Mouse (Mus musculus) T-helper 17 cell (primary cell): ENCODE measurements at regions not wholly inside any gene's neighbourhood (a gene's known extent, or its start where the extent isn't known, plus 50 kb on each side); places are given as distances from the start of the nearest gene placed in this dataset.

Experiments
- in situ Hi-C, 2 experiments: fragments of 300-600 bp; cut with MboI, MseI; formaldehyde crosslinking; loops; 1 replicate in 1 of 2; 2 replicates in 1 of 2; pipeline ENCODE4 v1.15.1; 2025; ENCODE audit warnings: high pct_unique_total_duplicates in 2 of 2

DNA sequence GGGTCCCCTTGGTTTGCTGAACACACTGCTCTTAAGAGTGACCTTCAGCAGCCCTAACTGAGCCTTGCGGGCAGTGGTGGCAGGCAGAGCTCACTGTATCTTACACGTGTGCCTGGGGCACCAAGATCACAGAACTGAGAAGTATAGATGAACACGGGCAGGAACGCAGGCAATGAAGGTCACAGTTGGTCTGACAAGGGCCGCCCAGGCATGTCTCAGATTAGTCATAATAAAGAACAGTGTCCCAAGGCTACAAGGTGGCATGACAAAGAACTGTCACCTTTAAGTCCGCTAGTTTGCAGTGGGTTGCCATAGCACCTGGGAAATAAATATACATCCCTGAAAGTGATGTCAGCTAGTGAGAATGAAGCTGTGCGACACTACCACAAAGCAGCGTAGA lies 215.9 kb upstream of the A230072I06Rik start:
- in situ Hi-C loops = no loop called here

DNA sequence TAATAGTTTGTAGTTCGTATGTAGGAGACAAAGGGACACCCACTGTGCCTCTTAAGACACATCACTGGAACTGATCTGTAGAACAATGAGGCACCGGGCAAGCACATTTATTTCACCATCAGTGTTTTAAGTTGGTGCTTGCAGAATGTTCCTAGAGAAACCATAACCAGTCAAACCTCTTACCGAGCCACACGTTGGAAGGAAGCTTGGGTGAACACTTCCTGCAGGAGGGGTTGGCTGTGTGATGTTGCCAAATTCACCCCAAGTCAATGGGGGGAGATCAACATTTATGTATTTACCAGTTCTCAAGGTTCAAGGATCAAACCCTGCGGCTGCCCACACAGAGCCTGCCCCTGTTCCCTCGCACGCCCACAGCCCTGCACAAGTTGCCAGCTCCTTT lies 214.0 kb upstream of the A230072I06Rik start:
- in situ Hi-C loops = no loop called here

DNA sequence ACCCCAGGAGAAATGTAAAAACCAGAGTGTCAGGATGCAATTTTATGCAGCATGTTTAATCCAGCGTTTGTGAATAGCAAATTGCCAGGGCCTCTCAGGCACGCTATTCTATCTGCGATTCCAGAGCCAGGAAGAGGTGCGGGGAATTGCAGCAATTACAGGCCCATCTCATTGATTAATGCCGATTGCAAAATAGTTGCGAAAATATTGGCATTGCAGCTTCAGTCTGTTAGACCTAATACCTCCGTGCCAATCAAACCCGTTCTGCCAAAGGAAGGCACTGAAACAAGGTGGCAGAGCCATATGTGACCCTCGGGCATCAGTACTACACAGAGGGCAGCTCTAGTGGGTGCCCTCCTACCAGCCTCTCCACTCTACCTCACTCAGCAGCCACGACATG lies 212.2 kb upstream of the A230072I06Rik start:
- in situ Hi-C loops = no loop called here

DNA sequence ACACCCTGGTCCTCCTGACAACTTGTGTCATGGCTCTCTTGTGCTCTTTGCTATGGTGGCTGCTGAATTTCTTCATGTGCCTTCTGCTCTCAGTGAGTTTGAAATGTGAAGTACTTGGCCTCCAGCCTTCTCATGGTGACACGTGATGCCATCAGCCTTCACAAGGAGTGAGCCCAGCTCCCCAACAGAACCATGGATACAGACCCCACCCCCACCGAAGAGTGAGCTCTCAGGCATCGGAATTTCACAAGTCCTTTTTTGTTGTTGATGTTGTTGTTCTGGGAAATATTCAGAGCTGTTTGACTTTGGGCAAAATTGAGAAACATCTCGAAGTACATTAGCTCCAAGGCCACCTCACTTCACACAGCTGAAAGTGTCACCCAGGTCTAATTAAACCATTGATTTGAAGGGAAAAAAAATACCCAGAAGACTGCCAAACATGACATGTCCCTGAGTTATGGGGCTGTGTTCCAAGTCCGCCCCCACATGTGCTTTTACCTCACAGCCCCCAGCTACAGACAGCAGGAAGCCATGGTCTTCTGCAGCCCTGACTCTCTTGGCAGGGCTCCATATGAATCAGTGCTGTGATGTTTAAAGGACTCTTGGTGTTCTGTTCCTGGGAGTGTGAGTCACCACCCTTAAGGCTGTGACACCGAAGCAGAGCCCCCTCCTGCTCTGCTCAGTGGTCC lies 205.2 kb upstream of the A230072I06Rik start:
- in situ Hi-C loops = no loop called here

DNA sequence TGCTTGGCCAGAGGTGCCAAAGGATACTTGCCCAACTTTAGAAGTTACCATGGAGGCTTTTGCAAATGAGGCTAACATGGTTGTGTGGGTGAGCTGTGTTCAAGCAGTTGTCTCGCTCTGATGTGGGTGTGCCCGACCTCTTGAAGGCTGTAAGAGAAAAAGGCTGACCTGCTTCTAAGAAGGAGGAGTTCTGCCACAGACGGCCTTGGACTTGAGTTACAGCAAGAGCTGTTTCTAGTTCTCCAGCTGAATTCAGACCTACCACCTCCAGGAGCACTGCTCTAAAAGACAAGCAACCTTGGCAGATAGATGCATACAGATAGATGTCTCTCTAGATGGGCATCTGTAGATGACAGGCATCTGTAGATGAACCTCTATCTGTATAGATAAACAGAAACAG lies 202.7 kb upstream of the A230072I06Rik start:
- in situ Hi-C loops = no loop called here

DNA sequence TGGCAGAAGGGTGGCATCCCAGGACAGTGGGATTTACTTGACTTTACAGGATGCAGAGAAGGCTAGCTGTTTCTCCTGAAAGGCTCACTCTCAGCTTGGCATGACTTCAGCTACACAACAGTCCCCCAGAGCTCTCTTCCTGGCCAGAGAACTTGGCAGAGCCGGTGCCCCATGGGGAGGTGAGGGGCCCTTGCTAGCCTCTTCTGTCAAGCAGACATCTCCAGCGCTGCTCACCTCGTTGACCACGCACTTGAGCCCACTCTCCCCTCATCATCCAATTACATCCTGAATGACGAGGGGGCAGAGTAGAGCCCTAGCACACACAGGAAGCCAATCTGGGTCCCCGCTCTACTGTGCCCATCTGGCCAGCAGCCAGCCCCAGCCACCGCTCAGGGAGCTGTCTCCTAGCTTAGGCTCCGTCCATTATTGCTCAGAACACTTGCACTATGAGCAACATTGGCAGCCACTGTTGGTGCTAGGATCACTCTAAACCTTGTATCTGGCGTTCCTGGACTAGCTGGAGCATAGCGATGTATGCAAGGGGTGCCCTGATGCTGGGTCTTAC lies 201.7 kb upstream of the A230072I06Rik start:
- in situ Hi-C loops = no loop called here

DNA sequence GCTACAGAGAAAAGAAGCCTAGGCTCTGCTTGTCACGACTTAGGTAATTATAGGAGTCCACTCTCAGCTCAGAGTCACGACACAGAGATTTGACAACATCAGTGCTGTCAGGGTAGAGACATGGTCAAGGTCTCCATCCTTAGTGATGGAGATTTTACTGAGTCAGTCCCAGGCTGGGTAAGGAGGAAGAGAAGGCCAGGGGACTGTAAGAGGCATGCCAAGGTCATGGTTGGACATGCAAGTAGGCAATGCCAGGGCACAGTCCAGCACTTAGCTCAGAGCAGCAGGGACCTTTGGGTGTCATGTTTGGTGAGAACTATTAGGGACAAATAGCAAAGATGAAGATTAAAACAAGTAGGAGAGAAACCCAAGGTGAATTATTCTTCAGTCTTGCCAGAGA lies 200.7 kb upstream of the A230072I06Rik start:
- in situ Hi-C loops = no loop called here

DNA sequence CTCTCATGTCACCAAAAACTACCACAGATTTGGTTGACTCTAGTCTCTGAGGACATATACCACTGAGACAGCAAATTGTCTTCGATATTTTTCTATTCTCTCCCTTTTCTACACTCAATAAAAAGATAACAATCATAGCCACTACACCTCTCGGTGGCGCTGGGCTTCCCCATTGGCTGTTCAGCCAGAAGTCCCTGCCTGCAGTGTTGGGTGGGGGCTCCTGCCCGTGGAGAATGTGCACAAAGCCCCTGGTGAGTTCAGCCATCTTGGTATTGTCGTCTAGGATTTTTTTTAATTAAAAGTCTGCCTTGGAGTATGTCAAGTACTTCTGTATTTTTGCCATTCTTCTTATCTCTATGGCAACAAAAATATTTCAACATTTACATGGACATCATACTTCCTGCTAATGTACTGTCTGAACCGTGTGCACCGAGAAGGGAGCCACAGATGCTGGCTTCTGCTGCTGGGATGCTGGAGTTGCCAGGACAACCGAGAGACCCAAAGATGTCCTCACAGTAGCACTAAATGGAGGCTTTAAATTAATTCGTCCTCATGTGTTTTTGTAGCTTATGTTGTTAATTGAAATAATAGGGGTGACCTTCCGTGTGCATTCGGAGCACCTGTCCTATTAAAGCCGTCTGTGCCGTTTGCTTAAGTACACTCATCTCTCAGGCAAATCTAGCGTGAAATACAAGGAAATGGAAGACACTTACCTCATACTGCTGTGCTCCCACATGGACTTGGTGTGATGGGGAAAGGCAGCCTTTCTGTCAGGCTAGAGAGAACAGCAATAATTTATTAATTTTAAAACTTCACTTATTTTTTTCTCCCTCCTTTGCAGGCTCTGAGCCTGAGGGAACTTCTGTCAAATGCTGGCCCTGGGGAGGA lies 199.7 kb upstream of the A230072I06Rik start:
- in situ Hi-C loops = no loop called here

DNA sequence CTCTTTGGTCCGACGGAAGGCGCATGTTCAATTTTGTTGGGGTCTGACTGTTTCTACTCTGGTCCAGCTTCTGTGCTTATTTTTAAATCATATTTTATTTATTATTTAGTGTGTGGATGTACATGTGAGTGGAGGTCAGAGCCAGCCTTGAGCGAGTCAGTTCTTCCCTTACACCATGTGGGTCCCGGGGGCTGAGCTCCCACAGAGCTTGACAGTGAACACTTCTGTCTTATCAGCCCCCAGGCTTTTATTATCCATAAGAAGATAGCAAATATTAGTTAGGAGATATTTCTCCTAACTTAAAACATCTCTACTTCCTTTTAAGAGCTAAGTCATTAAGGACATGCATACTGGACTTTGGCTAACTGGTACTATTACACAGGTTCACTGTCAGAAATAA lies 197.1 kb upstream of the A230072I06Rik start:
- in situ Hi-C loops = no loop called here

DNA sequence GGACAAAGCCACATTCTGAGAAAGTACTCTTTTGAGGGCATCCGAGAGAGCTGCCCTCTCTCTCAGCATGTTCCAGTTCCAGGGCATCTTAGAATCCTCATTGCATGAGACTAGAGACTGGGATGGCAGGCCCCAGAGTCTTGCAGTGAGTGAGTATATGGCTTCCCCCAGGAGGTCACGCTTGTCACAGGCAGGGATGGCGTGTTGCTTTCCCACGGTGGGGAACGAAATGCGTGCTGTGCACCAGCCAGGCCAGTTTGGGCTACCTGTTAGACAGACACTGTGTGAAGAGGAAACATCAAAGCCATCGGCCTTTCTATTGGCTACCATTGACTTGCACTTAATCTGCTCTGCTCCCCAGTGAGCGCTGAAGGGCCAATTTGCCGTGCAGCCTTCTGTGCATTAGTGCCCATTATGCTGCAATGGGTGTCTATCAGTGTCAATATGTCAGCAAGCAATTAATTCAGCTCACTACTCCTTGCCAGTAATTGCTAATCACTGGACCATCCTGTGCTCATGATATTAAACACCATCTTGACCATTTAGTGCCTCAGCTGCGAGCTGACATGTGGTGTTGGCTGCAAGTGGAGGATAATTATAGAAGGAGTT lies 191.3 kb upstream of the A230072I06Rik start:
- in situ Hi-C loops = no loop called here

DNA sequence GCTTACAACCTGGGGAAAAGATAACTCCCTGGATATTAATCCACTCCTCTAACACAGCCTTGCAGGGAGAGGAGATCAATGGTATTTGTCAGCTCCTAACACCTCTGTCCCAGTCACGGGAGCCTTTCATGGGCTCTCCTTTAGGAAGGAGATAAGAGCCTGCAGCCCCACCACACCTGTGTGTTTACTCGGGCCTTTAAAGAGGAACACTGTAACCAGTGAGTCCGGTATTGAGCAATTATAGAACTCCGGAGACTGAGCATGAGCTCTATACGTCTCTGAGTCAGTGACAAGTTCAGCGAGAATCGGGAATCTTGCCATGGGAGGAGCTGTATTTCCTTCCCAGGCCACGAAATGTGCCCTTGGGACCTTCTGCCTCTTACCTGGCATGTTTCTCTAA lies 178.5 kb upstream of the A230072I06Rik start:
- in situ Hi-C loops = loop anchor here in 1 of 2 experiments (25.0 kb wide), 1 partner anchor 1162 kb away; the partner anchor contains the start of gene Adprhl1

DNA sequence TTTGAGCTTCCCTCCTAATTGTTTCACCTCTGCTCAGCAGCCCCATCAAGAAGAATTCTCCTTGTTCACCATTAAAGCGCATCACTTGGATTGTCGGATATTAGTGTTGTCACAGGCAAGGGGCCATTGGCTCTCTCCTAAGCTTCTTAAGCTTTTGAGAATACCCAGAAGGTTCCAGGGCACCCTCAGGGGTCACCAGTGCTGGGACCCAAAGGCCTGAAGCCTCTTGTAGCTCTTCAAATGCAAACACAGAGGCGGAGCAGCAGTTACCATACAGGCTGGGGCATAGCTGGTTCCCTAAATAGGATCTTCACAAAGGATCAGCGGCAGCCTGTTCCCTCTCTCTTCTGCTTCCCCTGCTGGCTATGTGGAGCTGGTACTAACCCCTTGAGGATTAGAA lies 175.3 kb upstream of the A230072I06Rik start:
- in situ Hi-C loops = loop anchor here in 1 of 2 experiments (25.0 kb wide), 1 partner anchor 1159 kb away; the partner anchor contains the start of gene Adprhl1

DNA sequence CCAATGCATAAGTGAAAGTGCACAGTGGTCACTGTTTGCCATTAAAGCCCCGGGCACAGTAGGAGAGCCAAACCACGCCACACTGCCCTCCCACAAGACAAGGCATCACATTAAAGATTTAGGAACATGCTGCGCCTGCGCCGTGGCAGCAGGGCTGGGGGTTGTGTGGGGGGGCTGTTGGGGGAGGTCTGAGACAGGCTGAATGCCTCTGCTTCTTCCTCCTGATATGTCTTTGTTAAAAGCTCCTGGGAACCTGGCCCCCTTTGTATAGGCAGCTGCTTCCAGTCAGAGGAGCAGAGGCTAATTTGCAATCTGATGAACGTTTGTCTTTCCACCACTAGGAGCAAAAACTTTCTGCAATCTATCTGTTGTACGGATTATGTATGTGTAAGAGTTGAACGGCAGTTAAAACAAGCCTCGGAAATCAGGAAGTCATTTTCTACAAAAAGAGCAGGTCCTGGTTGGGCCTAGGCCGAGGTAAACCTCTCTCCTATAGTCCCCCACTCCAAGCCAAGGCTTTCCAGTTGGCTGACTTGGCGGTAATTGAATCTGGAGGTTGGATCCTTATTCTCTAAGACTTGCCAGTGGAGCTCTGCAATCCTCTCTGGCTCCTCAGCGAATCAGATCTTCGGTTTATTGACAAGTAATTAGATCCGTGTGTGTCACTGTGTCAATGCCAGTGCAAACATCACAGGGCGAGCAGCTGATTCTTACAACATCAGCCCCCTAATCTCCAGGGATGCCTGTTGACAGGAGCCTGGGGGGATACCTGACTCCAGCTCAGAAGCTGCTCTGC lies 173.3 kb upstream of the A230072I06Rik start:
- in situ Hi-C loops = loop anchor here in 1 of 2 experiments (25.0 kb wide), 1 partner anchor 1157 kb away; the partner anchor contains the start of gene Adprhl1

DNA sequence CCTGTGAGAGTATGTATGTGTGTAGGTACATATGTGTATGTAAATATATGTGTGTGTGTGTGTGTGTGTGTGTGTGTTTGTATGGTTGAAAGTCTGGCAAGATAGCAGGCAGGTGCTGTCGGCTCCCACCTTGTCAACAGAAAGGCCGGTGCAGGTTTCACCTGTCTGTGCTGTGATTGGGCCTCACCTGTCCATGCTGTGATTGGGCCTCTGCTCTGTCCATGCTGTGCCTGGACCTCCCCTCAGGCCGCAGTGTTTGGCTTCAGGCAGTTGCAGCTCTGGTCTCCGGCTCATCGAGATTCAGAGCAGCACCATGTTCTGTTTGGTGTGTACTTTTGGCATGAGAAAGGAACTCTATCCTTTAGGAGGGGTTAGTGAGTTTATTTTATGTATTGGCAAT lies 170.0 kb upstream of the A230072I06Rik start:
- in situ Hi-C loops = loop anchor here in 1 of 2 experiments (25.0 kb wide), 1 partner anchor 1154 kb away; the partner anchor contains the start of gene Adprhl1

DNA sequence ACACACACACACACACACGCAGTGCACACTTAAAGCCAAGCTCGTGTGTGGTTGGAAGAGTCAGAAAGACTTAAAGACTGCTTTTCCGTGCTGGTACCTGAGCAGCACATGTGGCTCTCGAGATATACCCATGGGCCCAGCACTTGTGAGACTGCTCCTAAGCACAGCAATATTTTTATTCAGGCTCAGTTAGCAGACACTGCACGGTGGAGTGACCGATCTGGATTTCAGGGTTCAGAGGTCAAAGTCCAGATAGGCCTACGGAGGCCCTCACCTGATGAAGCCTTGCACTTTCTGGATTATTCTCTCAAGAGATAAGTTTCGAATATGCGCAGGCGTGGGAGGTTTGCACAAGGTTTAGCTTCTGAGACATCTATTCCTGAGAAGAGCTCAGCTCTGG lies 167.0 kb upstream of the A230072I06Rik start:
- in situ Hi-C loops = loop anchor here in 1 of 2 experiments (25.0 kb wide), 1 partner anchor 1151 kb away; the partner anchor contains the start of gene Adprhl1

DNA sequence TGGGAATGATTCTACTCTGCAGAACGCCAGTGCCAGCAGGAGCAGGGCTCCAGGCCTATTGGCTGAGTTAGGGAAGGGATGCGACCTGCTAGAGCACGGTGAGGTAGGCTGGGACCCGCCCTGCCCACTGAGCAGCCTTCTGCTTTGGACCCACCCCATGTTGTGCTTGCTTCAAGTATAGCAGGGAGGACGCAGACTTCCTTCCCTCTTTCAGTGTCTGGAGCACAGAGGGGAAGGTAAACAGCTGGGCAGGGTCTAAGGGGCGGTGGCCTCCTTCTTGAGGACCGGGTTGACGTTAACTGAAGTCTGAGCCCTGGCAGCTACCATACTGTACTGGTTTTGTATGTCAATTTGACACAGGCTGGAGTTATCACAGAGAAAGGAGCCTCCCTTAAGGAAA lies 165.6 kb upstream of the A230072I06Rik start:
- in situ Hi-C loops = loop anchor here in 1 of 2 experiments (25.0 kb wide), 1 partner anchor 1149 kb away; the partner anchor contains the start of gene Adprhl1

DNA sequence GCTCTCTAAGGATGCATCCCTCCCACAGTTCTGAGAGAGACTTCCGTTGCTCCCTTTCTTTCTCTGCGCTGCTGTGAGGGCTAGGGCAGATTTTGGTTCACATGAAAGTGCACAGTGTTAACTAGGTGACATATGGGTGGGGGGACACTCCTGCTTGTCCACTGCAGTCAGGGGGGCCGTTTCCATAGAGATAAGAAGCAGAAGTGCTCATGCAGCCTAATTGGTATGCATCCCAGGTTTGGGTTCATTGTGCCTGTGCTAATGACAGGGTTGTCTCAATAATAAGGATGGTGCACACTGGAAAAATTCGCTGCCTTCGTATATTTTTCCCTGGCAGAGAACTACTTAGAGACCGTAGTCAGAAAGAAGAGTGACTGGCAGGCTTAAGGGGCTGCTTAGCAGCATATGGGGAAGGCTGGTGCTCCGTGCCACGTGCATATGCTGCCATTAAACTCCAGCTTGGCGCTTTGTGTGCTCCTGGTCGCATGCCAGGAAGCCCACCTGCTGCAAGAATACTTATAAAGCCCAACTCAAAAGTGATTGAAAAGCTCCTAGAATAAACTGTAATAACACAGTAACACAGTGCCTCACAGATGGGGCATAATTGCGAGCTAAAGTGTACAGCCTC lies 152.1 kb upstream of the A230072I06Rik start:
- in situ Hi-C loops = no loop called here

DNA sequence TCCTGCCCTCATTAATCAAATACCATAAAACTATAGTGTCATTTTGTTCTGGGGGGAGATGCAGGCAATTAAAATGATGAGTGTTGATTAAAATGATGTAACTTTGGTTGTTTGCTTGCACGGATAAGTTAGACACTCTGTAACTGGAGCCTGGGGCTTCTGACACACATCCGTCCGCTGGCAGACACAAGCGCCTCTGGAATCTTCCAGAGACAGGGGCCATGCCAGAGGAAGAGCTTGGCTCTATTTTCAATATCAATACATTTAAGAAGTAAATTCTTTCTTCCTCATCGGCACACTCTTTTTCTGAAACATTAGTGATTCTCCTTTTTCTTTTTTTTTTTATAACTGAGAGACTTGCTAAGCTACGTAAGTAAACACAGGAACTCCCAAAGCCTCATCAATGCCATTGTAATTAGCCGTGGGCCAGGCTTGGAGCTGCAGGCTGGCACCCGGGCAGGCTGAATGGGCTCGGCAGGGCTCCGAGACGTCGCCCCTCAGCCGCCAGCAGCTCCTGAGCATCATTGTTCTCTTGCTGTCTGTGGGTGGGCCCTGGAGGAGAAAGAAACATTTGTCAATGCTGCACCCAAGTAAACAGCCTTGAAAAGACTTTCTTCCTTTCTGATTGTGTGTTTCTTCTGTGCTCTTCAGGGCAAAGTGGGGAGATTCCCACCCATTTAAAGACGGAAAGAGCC lies 151.4 kb upstream of the A230072I06Rik start:
- in situ Hi-C loops = no loop called here

DNA sequence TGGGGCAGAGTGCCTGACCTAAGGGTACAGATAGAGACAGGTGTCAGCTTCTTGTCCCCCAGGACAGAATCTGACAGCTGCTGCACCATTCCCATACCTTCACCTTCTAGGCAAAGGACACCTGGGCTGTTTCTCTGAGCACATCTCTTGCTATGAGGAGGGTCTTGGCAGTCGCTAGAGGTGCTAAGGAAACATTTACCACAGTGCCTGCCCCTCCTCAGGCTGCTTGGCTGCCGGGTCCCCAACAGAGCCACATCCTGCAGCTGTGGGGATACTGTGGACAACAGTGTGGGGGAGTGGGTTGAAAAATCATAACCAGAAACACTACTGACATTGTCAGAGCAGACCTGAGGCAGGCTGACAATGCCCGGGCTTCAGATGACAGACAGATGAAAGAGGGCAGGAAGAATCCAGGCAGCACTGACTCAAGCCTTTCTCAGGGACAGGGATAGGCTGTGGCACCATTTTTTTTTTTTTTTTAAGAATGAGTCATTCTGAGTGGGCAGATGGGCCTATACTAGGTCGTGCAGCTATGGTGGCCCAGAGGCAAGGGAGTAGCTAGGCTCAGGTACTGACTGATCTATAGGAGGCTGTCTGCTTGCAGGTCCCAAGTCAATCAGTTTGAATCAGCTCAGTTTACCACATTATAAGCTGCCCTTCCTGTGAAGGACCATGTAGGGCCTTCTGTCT lies 150.7 kb upstream of the A230072I06Rik start:
- in situ Hi-C loops = no loop called here
